In genomic region chr13:94709691-94710573, GRCm38 (mm10) we compare ENCODE assay signal across 9 mouse cellular contexts.
DNase-seq lines count a peak whose midpoint lies in the region; ATAC-seq and TF ChIP-seq lines count a peak whose summit lies in the region.
"Had no signal": no experiment of that assay in that cellular context is flagged by ENCODE, and none has a peak within 500 bp of the region (broad histone marks: within the 10 kb centered on the region; RNA-seq: fewer than 3 reads in every experiment).

No protein-coding gene starts in this region.

- H3K4me1 ChIP-seq in heart, embryonic 16.5 days (ENCODE audit: control insufficient read depth, insufficient read depth, low read length): peaks cover 10% of the 10 kb centered on the region
- H3K4me1 ChIP-seq in midbrain, embryonic 11.5 days (ENCODE audit: control insufficient read depth, insufficient read depth, low read length): peaks cover 25% of the 10 kb centered on the region

- H3K9ac ChIP-seq in heart, embryonic 16.5 days (ENCODE audit: low read length): peak overlapping the region; percentile 1
- no peak overlapping the region for H3K9ac ChIP-seq in midbrain, embryonic 11.5 days (ENCODE audit: low read length)

- peak overlapping the region; percentile 3; the same call in 1 of the 2 replicates for H3K4me3 ChIP-seq in layer of hippocampus, adult 2 months
- peak overlapping the region; percentile 47 for H3K4me3 ChIP-seq in heart, embryonic 16.5 days (ENCODE audit: low read length)
- peak overlapping the region; percentile 5; the same call in 1 of the 2 replicates for H3K4me3 ChIP-seq in midbrain, embryonic 11.5 days (ENCODE audit: low read depth, low read length)

- no peak overlapping the region for H3K27ac ChIP-seq in layer of hippocampus, adult 2 months
- H3K27ac ChIP-seq in heart, embryonic 16.5 days (ENCODE audit: low read length): no peak overlapping the region
- H3K27ac ChIP-seq in midbrain, embryonic 11.5 days (ENCODE audit: low read depth, low read length): no peak overlapping the region

- TF ChIP-seq CTCF in layer of hippocampus, adult 2 months (conservative IDR thresholded peaks at IDR 0.05): peak; percentile 51

- H3K9me3 ChIP-seq in heart, embryonic 16.5 days (replicated peaks; ENCODE audit: control insufficient read depth, low read length): no peaks in the 10 kb centered on the region
- no peaks in the 10 kb centered on the region for H3K9me3 ChIP-seq in midbrain, embryonic 11.5 days (ENCODE audit: control insufficient read depth, low read length)

- H3K4me2 ChIP-seq in heart, embryonic 16.5 days (ENCODE audit: low read depth, low read length): peak overlapping the region; percentile 80
- peak overlapping the region; percentile 29 for H3K4me2 ChIP-seq in midbrain, embryonic 11.5 days

- no peaks in the 10 kb centered on the region for H3K36me3 ChIP-seq in heart, embryonic 16.5 days (ENCODE audit: control insufficient read depth, insufficient read depth)
- no peaks in the 10 kb centered on the region for H3K36me3 ChIP-seq in midbrain, embryonic 11.5 days (ENCODE audit: control insufficient read depth, insufficient read depth, low read length)

- peak; percentile 78 for ATAC-seq in heart, embryonic 16.5 days (replicated peaks; ENCODE audit: extremely low read depth, insufficient read depth, low FRiP score)
- peak; percentile 56 for ATAC-seq in midbrain, embryonic 11.5 days (ENCODE audit: low FRiP score)
- no peak for ATAC-seq in erythroblast, adult 5-6 weeks (replicated peaks; ENCODE audit: low FRiP score, poor library complexity, severe bottlenecking)
- ATAC-seq: Patski had no signal

- DNase-seq in layer of hippocampus, adult 2 months (ENCODE audit: low spot score in 2 of 2): no peak
- no peak for DNase-seq in layer of hippocampus, postnatal 36 days
- DNase-seq in embryo, embryonic 10.5 days (ENCODE audit: low spot score): peak; percentile 73
- peak; percentile 56 to 67 for DNase-seq in kidney, postnatal 4 days
- peak; percentile 97 for DNase-seq in midbrain, embryonic 11.5 days (ENCODE audit: low spot score, missing footprints)
- no peak for DNase-seq in right cerebral cortex, postnatal 36 days (ENCODE audit: low spot score in 2 of 2)

- 1% methylated on average over 50 of the region's 50 CpGs for WGBS in heart, embryonic 16.5 days
- WGBS in midbrain, embryonic 11.5 days: 1% methylated on average over 50 of the region's 50 CpGs

- peaks cover 67% of the 10 kb centered on the region for H3K27me3 ChIP-seq in heart, embryonic 16.5 days (ENCODE audit: control insufficient read depth, insufficient read depth, low read length)
- peaks cover 94% of the 10 kb centered on the region for H3K27me3 ChIP-seq in midbrain, embryonic 11.5 days (ENCODE audit: control insufficient read depth, insufficient read depth, low read length)

Comparison
In these comparisons a context has a peak if more than half of its experiments do, and no peak if none do; other contexts are left out.
1. DNase-seq: peak in embryo, embryonic 10.5 days (single experiment), kidney, postnatal 4 days (2 of 2) and midbrain, embryonic 11.5 days (single experiment); none in layer of hippocampus, adult 2 months (0 of 2), layer of hippocampus, postnatal 36 days (0 of 2) and right cerebral cortex, postnatal 36 days (0 of 2).
2. Peak in every context shown above with its lines, with median percentiles within 50 percentile points of each other: H3K4me3 ChIP-seq.